Mouse (Mus musculus) spleen, embryonic (tissue): Measurements from ENCODE around the gene Fam161b.

Experiments
- CTCF ChIA-PET: fragments of 350-600 bp; sonication (Branson Sonifier 250); formaldehyde crosslinking; loops from one replicate; lab custom pipeline; 2022; lab: Charles Lee

Fam161b gene

GRCm38 (mm10) chr12:84361555-84362489 lies at the start of gene Fam161b, which contains the start of gene Coq6:
TSS of gene Fam161b (minus strand) at chr12:84361833.
TSS of gene Coq6 (plus strand) at chr12:84361657.
- CTCF ChIA-PET, result interaction anchor here (0.6 kb wide), 1 partner anchor 53 kb away, joined by 7 read pairs; no protein-coding TSS in a partner anchor

DNA sequence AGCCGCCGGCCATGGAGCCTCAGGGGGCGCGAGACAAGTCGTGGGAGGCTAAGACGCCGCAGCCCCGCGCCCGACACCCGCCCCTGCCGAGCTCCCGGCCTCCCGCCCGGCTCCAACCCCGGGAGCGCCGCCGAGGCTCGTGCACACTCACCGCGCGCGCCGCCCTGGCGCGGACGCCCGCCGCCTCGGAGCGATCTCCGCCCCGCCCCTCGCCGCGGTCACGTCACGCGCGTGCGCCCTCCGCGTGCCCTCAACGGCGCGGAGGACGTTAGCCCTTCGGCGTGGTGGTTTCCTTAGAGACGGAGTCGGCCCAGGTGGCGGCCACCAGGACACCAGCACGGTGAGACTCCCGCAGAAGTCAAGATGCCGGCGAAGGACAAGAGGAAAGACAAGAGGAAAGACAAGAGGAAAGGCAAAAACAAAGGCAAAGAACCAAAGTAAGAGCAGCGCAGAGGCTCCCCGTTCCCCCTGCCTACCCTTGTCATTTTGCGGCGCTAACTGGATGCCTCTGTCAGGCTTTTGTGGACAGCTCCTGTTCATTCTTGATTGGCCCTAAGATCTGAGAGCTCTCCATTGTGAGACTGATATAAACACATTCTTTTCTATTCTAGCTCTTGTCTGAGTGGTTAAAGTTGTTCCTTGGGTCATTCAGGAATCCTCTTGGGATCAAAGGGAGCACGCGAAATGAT lies 47.3 kb upstream of the Fam161b start, which contains the start of the genes Entpd5 and Bbof1:
Gene Entpd5, minus strand, starts transcription at position 211 of the 689 bp plus-strand sequence.
Gene Bbof1, plus strand, starts transcription at position 253 of the 689 bp plus-strand sequence.
- CTCF ChIA-PET, result no interaction called here

GRCm38 (mm10) chr12:84407874-84408818 lies 46.5 kb upstream of the Fam161b start:
- CTCF ChIA-PET, result no interaction called here

GRCm38 (mm10) chr12:84407259-84407658 lies 45.6 kb upstream of the Fam161b start:
- CTCF ChIA-PET, result no interaction called here

DNA sequence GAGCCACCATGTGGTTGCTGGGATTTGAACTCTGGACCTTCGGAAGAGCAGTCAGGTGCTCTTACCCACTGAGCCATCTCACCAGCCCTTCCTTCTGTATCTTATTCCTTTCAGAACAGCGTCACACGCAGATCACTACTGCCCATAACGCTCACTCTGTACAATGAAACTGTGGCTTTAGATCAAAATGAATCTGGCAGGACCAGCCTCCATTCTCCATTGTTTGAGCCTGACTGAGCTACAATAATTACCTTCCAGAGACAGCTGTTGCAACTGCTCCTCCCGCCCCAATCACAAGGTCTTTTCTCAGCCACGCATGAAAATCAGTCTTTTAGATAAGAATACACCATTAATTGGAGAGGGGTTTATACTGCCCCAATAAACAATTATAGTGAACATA lies 42.9 kb upstream of the Fam161b start:
- CTCF ChIA-PET, result interaction anchor here (0.6 kb wide), 1 partner anchor 153 kb away, joined by 7 read pairs; no protein-coding TSS in a partner anchor

DNA sequence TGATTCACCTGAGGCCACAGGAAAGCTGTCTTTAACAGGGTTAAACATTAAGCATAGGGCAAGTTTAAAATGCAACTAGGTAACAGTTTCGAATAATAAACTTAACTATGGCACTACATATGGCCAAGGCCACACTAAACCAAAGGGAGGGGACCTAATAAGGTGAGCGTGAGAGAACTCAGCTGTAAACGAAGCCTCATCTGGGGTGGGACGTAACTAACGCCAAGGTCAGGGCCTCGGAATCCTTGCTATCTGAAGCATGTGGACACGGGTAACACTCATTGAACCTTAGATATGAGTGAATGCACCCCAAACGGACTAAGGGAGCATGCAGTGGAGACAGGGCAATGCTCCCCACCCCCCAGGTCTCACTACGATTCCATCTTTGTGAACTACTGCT lies 41.3 kb upstream of the Fam161b start:
- CTCF ChIA-PET, result no interaction called here

- CTCF ChIA-PET, result no interaction called here
Observed at GRCm38 (mm10) chr12:84400653-84401052, 39.0 kb upstream of the Fam161b start.

- CTCF ChIA-PET, result no interaction called here
Observed at GRCm38 (mm10) chr12:84400068-84400467, 38.4 kb upstream of the Fam161b start.

DNA sequence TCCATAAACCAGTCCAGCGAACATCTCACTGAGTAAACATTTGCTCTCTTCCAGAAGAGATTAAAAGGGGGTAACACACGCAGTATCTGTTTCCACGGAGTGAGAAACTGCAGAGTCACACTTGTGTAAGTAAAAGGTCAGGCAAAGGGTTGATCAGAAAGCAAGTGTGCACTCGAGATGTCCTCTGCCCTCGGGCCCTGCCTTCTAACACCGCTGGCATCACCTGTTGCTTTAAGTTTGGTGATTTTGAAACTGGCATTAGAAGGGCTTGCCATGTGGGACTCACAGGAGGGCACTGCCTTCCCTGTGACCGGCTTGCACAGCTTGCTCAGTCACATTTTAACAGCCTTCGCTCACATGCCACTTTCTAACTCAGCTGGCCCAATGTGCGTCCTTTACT lies 38.0 kb upstream of the Fam161b start:
- CTCF ChIA-PET, result no interaction called here

DNA sequence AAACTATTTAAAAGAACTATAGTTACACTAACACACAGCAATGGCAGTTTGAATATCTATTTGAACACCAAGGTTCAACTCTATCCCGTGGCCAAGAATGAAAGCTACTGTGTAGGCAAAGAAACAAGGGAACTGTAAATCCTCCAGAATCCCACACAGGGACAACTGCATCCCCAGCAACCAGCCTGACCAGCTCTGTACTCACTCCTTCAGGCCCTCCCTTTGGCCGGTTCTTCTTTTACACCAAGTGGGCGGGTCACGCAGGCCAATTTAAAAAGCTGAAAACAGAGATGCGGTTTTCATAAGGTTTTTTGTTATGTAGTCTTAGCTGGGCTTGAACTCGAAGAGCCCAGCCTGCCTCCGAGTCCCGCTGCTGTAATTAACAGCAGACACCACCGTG lies 37.5 kb upstream of the Fam161b start:
- CTCF ChIA-PET, result no interaction called here

- CTCF ChIA-PET, result interaction anchor here (0.6 kb wide), 1 partner anchor 15 kb away, joined by 4 read pairs; no protein-coding TSS in a partner anchor
Observed at GRCm38 (mm10) chr12:84398629-84399028, 37.0 kb upstream of the Fam161b start.

DNA sequence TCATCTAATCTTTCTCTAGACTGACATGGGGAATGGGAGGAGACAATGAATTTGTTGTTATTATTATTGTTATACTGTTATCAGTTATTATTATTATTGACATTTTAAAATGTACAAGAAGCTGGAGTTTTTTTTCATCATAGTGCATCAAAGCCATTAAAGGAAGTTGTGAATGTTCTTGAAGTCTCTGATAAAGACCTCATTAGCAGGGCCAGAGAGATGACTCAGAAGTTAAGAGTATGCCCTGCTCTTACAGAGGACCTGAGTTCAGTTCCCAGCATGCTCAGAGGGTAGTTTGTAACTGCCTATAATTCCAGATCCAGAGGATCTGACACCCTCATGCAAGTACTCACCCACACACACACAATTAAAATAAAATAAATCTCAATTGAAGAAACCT lies 36.1 kb upstream of the Fam161b start:
- CTCF ChIA-PET, result no interaction called here

DNA sequence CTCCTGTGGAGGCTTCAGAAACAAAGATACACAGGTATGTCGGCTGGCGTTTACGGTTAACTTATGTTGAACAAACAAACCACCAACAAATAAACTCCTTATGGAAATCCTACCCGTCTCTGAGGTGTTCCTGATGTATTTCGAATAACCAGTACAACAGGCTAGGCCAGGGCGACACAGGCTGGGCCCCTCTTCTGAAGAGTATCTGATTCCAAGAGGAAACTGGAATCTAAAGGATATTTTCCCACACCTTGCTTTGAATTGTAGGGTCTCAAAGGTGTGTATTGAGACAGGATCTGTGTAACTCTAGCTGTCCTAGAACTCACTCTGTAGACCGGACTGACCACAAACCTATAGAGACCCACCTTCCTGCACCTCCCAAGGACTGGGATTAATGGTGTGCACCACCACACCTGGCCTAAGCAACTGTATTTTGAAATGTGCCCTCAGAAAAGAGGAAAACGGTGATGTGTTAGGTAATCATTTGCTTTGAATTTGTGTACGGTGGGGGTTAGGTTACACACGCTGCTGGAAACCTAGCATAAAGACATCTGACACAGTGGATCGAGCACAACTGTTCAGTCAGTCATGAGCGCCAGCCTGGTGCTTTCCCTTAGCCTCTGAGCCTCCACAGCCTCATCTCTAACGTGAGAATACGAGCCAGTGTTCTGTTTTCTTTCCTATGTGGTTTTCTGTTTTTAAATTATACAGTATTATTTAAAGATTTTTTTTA lies 35.5 kb upstream of the Fam161b start:
- CTCF ChIA-PET, result no interaction called here

- CTCF ChIA-PET, result no interaction called here
Observed at GRCm38 (mm10) chr12:84393847-84394246, 32.2 kb upstream of the Fam161b start.

DNA sequence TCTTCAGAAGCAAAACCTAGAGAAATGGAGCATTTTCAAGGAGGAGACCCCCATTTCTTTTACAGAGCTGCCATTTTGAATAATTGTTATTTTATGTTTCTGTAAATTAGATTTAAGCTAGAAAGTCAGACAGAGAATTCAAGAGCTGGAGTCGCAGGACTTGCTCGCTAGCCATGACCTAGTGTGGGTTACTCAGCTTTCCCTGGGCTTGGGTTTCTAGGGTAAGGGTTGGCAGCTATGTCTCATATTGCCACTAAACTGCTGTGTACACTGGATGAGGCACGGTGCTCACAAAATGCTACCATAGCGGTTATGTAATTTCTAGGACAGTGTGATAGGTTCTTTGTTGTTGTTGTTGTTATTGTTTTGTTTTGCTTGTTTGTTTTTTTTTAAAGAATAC lies 31.0 kb upstream of the Fam161b start:
- CTCF ChIA-PET, result no interaction called here

DNA sequence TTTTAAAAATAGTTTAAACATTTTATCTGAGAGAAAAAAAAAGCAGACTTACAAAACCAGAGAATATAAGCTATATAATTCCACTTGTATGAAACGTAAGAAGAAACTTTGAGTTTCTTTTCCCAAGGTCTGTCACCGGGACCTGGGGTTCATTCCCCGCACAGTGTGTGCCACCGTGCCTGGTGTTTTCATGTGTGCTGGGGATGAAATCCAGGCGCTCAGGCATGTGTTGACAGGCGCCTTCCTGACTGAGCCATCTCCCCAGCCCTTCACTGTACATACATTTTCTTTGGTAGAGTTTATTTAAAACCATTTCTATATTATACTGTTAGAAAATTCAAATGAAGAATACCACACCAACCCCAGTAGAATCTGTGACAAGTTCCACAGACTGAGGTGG lies 28.7 kb upstream of the Fam161b start:
- CTCF ChIA-PET, result no interaction called here

GRCm38 (mm10) chr12:84388774-84389400 lies 27.3 kb upstream of the Fam161b start:
- CTCF ChIA-PET, result no interaction called here

DNA sequence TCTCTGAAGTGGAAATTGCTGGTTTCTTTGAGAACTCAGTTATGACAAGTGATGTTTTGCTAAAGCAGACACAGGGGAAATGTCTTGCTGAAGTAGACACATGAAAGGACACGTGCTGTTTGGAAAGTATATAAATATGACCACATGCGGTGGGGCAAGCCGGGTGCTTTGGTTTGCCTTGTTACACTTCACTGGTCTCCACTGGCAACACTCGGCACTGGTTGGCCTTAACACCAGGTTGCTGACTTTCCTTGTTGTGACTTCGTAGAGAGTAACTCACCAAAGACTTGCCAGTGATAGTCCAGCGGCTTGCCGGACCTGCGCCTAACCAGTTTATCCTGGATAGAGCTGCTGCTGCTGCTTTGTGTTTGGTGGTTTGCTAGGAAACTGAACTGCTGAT lies 26.5 kb upstream of the Fam161b start:
- CTCF ChIA-PET, result no interaction called here

DNA sequence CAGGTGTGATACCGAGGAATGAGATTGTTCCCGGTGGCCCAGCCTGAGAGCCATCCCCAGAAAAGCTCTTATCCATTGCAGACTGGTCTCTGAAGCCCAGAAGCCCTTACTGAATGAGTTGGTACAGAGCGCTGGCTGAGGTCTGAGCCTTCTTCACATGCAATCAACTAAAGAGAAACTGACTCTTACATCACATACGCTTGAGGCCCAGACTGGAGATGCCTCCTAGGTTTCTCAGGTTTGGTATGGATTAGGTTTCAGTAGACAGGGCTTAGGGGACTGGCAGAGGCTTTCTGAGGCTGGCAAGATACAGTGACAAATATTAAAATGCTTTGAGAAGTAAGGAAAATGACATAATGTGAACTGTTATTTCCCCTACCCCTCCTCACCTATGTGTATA lies 23.8 kb upstream of the Fam161b start:
- CTCF ChIA-PET, result no interaction called here

DNA sequence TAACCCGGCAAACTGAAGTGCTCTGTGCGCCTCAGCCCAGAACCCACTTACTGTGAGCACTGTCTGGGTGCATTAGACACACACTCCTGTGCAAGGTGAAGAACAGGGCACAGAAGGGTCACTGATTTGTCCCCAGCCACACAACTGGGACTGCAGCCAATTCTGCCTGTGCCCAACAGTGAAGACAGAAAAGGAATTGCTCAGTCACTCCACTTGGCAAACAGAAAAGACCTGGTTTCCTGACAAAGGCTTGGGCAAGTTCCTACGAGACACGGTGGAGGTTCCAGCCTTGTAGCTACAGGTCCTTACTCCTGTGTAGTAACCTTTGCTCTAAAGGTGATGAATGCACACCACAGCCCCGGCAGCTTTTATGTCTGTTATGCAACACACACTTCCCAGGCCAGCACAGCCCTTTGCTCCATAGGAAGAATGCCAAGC lies 23.0 kb upstream of the Fam161b start:
- CTCF ChIA-PET, result no interaction called here
